Mouse (Mus musculus) bone marrow macrophage, adult 2 months (primary cell): ENCODE results near the gene Rab11fip3. TPM values are rescaled to one million over a fixed set of nuclear protein-coding genes. Genes with fewer than 3 reads are reported as not detected.

ENCODE experiments used
- H3K27ac ChIP-seq: 2 replicates; pipeline ENCODE4 v1.5.1; 2012; ENCODE audit warnings: low read depth, low read length; ENCODE audit not compliant: insufficient read depth
- H3K4me1 ChIP-seq: 2 replicates; pipeline ENCODE4 v1.6.1; 2012; ENCODE audit warnings: low read length; ENCODE audit not compliant: control insufficient read depth, insufficient read depth
- H3K4me3 ChIP-seq: 2 replicates; pipeline ENCODE4 v1.5.1; 2012; ENCODE audit warnings: mild to moderate bottlenecking, low read length, moderate library complexity; ENCODE audit not compliant: insufficient read depth
- CTCF ChIP-seq: IDR thresholded peaks from 2 replicates; pipeline ENCODE4 v1.5.1; 2012; ENCODE audit warnings: low read depth, mild to moderate bottlenecking, low read length, moderate library complexity
- POLR2A ChIP-seq: IDR thresholded peaks from 2 replicates; pipeline ENCODE4 v1.6.1; 2012; ENCODE audit warnings: mild to moderate bottlenecking, low read depth, low read length, borderline replicate concordance
- polyA plus RNA-seq: library from polyadenylated mRNA; stranded (reverse); fragments of >200 nt; gene quantifications from 2 replicates; pipeline ENCODE4 v1.2.4, GENCODE M21; 2012; ENCODE audit not compliant: missing spikeins, insufficient read depth, insufficient read length

Rab11fip3 gene
- polyA plus RNA-seq, 1 experiment: 8.3 TPM

DNA sequence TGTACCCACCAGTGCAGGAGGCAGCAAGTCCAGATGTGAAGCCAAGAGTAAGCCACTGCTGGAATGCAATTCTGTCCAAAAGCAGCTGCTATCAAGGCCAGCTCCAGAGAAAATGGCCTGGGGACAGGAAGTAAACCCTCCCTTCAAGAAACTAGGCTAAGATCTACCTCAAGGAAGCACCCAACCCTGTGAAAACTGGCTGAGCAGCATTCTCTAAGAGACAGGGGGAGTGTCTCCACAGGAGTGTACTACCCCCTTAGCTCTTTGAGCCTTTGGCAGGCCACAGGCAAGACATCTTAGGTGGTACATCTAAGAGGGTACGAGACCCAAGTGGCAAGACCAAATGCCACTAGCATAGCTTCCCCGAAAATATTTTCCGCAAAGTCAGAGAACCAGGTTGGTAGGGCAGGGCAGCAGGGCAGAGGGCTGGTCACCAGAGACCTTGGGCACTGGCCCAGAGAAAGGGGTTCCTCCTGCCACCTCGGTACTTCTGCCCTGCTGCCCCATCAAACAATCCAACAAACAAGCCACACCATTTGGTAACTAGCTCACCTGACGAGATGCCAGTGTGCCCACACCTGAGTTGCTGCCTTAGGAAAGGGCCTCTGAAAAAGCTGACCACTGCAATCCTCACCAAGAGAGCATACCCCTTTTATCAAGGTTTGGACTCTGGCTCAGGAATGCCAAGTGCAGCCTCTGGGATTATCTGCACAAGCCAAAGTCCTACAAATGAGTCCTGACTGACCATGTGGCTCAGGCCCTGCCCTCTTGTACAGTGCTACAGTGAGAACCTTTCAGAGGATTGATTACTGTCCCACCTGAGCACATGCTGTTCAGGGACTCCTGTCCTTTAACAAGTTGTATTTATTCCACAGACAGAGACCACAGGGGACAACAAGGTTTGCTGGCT lies 89.3 kb downstream of the Rab11fip3 start:
- Histone ChIP-seq H3K4me1 (peaks cover 32% of the 10 kb centered on the region), H3K27ac (no peak overlapping the region), H3K4me3 (no peak overlapping the region)
- no peak for TF ChIP-seq CTCF
- no peak for TF ChIP-seq POLR2A

DNA sequence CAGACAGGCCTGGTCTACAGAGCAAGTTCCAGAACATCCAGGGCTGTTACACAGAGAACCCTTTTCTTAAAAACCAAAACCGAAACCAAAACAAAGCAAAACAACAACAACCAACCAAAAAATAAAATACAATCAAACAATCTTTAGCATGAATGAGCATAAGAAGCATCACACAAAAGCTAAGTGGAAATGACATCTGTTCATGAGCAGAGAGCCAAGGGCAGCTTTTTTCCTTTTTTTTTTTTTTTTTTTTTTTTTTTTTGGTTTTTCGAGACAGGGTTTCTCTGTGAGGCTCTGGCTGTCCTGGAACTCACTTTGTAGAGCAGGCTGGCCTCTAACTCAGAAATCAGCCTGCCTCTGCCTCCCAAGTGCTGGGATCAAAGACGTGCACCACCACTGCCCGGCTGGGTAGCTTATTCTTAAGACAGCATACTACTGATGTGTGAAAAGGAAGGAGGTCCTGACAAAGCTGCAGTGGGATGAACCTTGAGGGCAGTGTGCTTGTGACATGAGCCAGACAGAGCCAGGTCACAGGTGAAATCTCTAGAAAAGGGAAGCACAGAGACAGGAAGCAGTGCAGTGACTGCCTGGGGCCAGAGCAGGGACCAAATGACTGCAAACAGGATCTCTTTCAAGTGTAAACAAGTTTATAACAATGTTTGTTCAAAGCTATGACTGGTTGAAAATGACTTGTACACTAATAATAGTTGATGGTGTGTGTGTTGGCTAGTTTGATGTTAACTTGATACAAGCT lies 98.2 kb downstream of the Rab11fip3 start:
- H3K27ac ChIP-seq: no peak overlapping the region
- no peak for TF ChIP-seq POLR2A
- no peak for TF ChIP-seq CTCF
- H3K4me3 ChIP-seq: no peak overlapping the region
- peaks cover 22% of the 10 kb centered on the region for H3K4me1 ChIP-seq

DNA sequence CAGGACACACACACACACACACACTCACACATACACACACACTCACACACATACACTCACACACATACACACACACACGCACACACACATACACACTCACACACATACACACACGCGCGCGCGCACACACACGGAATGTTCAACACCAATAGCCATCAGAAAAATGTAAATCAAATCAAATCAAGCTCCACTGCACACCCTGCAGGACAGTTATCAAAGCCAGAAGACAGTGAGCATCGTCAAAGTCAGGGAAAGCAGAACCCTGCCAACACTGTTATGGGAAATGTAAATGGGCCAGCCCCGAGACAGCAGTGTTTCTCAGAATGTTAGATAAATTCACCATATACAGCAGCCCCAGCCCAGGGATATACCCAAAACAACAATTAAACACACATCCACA lies 98.9 kb downstream of the Rab11fip3 start:
- Histone ChIP-seq H3K27ac (no peak overlapping the region), H3K4me1 (peaks cover 22% of the 10 kb centered on the region), H3K4me3 (no peak overlapping the region)
- TF ChIP-seq CTCF (no peak), POLR2A (no peak)

DNA sequence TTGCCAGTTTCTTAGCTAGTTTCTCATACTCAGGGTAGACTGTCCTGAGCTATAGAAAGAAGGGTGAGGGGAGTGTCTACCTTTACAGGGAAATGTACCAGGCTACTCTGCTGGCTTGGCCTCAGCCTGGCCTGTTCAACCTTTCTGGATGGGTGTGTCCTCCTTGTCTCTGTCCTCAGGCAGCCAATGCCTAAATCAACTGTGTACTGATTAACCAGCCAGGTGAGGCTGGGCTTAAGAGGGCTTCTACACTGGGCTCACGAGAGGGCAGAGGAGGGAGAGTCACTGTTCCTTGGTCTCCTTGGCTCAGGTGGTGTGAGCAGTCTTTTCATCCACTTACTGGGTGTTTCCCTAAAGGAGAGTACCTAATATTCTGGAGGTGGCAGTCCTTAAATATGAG lies 101.2 kb downstream of the Rab11fip3 start:
- peaks cover 22% of the 10 kb centered on the region for H3K4me1 ChIP-seq
- TF ChIP-seq CTCF (no peak), POLR2A (no peak)
- H3K27ac ChIP-seq: no peak overlapping the region
- H3K4me3 ChIP-seq: no peak overlapping the region

DNA sequence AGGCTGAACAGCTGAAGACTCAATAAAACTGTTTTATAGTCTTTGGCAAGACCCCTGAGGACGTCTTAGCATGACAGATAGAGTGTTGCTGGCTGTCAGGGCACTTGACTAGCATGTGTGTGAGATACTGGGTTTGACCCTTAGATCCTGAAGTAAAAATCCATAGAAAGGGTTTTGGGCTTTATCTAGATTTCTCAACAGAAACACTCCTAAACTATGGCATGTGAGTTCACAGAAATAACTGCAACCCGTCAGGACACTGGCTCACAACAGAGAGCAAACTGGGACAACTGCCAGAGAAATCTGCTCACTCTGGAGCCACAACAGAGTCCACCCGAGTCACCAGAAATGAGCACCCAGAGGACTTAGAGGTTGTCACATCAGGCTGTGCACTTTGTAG lies 101.7 kb downstream of the Rab11fip3 start:
- no peak overlapping the region for H3K4me3 ChIP-seq
- H3K27ac ChIP-seq: no peak overlapping the region
- TF ChIP-seq CTCF (no peak), POLR2A (no peak)
- H3K4me1 ChIP-seq: peaks cover 22% of the 10 kb centered on the region

DNA sequence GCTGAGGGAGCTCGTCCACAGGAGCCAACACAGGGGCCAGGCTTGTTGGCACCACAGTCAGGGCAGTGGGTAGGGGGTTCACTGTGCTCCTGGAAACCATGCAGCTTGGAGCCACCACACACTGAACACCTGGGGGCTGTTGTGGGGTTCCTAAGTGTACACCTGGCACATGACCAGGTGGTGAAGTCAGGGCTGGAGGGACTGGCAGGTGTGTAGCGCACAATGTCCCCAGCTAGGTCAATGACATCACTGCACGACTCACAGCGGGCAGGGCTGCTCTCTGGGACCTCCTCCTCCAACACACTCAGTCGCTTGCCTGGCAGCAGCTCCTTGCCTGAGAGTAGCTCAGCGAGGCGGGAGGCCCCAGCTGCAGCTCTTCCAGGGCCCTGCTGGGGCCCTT lies 105.1 kb downstream of the Rab11fip3 start:
- H3K27ac ChIP-seq: no peak overlapping the region
- no peak for TF ChIP-seq POLR2A
- TF ChIP-seq CTCF: no peak

DNA sequence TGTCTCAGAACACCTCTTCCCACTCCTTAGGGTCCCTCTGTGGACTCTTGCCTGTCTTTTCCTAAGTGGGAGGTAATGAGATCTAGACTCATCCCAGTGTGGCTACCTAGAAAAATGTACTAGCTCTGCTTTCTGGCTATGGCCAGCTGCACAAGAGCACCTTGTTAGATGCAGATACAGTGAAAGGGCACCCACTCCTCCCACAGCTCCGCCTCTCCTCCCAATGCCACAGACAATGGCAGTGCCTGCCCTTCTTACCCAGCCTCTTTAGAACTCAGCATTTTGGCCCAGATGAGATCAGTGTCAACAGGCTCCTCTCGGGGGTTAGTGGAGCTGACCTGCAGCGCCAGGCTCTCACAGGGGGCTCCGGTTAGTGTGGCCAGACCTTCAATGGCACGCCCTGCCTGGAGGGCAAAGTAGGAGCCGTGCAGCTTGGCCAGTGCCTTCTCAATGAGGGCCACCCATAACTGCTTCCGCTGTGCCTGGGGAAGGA lies 106.9 kb downstream of the Rab11fip3 start:
- Histone ChIP-seq H3K4me1 (no peaks in the 10 kb centered on the region), H3K27ac (no peak overlapping the region), H3K4me3 (no peak overlapping the region)
- TF ChIP-seq CTCF: no peak
- TF ChIP-seq POLR2A: no peak

More for the DNA sequence above, 105.1 kb downstream of the Rab11fip3 start:
- H3K4me1 ChIP-seq: peaks cover 4% of the 10 kb centered on the region
- H3K4me3 ChIP-seq: no peak overlapping the region

DNA sequence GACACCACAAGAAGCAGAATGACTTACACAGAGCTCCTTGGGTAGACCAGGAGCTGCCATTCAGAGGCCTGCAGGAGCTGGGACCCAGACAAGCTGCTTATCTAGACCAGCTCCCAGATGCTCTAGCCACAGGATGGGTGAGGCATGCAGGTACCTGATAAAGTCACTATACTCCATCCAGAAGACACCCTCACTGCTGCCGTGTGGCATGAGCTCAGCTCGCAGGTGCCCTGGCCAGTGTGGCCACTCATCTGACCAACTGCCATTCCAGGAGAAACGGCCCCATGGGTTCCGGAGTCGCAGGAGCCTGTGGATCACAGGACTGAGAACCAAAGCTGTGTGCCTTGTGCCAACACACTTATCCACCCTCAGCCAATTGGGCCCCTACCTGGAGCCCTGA lies 107.8 kb downstream of the Rab11fip3 start:
- Histone ChIP-seq H3K4me1 (no peaks in the 10 kb centered on the region), H3K27ac (no peak overlapping the region), H3K4me3 (no peak overlapping the region)
- no peak for TF ChIP-seq POLR2A

DNA sequence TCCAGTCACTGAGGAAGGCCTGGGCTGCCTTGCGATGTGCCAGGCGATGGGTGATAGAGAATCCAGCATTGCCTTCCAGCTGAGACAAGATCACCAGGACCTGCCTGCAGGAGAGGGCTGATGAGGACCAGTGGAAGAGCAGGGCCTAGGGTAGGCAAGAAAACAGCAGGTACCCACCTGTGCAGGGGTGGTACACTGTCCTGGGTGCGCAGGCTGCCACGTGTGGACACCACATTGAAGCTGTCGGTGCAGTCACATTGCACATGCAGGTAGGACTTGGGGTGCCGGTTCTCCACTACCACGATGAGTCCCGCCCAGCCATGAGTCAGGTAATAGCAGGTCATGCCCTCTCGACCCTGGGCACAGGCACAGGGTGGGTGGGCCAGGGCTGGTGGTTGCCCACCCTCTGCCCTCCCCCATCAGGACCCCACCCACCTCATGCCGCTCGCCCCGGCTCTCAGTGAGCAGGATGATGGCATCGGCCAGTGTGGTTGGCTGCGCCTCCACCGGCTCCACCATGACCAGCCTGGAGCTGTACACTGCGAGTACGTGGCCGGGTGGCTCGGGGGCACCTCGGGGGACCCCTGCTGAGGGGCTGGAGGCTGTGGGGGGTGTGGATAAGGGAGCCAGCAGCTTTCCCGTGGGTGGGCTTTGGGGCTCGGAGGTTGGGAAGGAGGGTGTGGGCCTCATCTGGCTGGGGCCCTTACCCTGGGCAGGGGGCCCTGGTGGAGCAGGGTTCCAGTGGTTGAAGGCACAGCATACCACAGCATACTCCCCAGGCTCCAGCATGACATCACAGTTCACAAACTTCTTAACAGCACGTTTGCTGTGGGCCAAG lies 109.5 kb downstream of the Rab11fip3 start:
- Histone ChIP-seq H3K27ac (no peak overlapping the region), H3K4me3 (no peak overlapping the region), H3K4me1 (no peaks in the 10 kb centered on the region)
- no peak for TF ChIP-seq CTCF
- TF ChIP-seq POLR2A: no peak
